Mouse (Mus musculus) activated CD4-positive, CD25-positive, alpha-beta regulatory T cell (primary cell): Measurements from ENCODE around the gene Olfr469. TPM values are rescaled to one million over a fixed set of nuclear protein-coding genes. Genes with fewer than 3 reads are reported as not detected.

ENCODE experiments used
- polyA plus RNA-seq, 2 experiments: library from polyadenylated mRNA; unstranded; fragments of 100-300 nt; shearing (Covaris generic); gene quantifications; one replicate each; pipeline ENCODE4 v1.2.1; 2017

The Olfr469 gene
- not detected for polyA plus RNA-seq

DNA sequence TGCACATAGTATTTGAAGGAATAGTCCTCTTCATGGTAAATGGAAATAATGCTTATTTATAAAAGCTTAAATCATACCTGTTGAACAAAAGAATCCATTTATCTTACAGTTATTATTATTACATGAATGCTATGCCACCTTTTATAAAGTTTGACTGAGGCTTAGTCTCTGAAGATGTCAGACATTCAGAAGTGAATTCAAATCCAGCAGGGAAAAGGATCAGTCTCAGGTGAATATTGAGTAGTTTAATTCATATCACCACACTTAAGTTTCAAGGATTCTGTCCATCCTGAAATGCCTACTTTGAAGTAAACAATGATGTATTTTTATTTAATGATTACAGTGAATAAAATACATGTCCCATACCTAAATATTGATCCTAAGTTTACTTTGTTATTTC is at the start of gene Olfr469:
Gene Olfr469 (minus strand): TSS at position 101 of the 400 bp plus-strand sequence.

DNA sequence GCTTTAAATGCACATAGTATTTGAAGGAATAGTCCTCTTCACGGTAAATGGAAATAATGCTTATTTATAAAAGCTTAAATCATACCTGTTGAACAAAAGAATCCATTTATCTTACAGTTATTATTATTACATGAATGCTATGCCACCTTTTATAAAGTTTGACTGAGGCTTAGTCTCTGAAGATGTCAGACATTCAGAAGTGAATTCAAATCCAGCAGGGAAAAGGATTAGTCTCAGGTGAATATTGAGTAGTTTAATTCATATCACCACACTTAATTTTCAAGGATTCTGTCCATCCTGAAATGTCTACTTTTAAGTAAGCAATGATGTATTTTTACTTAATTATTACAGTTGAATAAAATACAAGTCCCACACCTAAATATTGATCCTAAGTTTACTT is 22.0 kb upstream of the Olfr469 start, which contains the start of gene Olfr470:
Gene Olfr470 (minus strand): TSS at position 101 of the 400 bp plus-strand sequence.

DNA sequence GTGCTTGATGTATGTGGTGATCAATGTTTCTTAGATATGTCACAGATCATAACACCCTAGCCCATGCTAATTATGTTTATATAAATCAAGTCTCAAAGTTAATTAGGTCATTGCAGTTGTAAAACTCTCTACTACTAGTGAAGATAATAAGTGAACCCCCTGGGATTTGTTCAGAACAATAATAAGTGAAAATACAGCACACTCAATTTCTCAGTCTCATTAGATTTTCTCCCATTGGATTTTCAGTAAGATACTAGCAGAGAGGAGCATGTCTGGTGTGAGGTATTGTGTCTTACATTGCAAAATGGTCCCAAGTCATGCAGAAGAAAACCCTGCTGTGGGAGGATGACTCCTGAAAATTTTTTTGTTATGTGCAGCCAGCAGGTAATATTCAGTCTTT is 13.4 kb downstream of the Olfr469 start, which contains the start of gene Olfr467:
Gene Olfr467 (plus strand): TSS at position 301 of the 400 bp plus-strand sequence.

DNA sequence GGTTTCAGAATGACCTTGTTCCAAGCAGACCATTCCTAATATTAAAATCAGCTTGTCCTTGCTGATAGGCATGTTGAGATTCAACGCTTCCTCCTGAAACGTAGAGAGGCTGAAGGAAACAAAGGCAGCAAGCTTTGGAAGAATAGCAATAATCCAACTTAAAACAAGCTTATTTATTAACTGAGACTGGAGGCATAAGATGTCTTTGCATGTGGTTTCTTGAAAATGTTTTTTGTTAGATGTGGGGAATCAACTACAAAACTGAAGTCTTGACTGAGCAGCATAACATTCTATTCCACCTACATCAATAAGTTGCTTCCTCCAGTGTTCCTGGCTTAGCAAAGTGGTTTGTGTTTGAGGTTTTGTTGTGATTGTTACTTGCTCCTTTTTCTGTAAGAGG is 24.2 kb downstream of the Olfr469 start, which contains the start of gene Ovch2:
Gene Ovch2 (minus strand): TSS at position 101 of the 400 bp plus-strand sequence.

Other genes with a start within 250 kb of the Olfr469 start
- 1 to 10 TPM in 1 of 2 experiments, not detected in 1; 1.4 TPM for gene Ppfibp2, start 230.3 kb downstream of the Olfr469 start, polyA plus RNA-seq
- gene 5330417H12Rik, start 200.4 kb downstream of the Olfr469 start, polyA plus RNA-seq = not detected
- gene Cyb5r2, start 67.5 kb downstream of the Olfr469 start, polyA plus RNA-seq = not detected
- gene Ovch2, start 24.3 kb downstream of the Olfr469 start, polyA plus RNA-seq = not detected
- gene Olfr467, start 13.3 kb downstream of the Olfr469 start, polyA plus RNA-seq = not detected
- gene Olfr470, start 21.9 kb upstream of the Olfr469 start, polyA plus RNA-seq = not detected
- gene Olfr472, start 72.4 kb upstream of the Olfr469 start, polyA plus RNA-seq = under 1 TPM; 0.10 to 0.11 TPM
- not detected for gene Olfr473, start 104.9 kb upstream of the Olfr469 start, polyA plus RNA-seq
- gene Olfr474, start 129.1 kb upstream of the Olfr469 start, polyA plus RNA-seq = not detected
- gene Olfr476, start 139.3 kb upstream of the Olfr469 start, polyA plus RNA-seq = not detected
- not detected for gene Olfr477, start 161.2 kb upstream of the Olfr469 start, polyA plus RNA-seq
- gene Olfr478, start 208.4 kb upstream of the Olfr469 start, polyA plus RNA-seq = not detected
- not detected for gene Olfr479, start 225.2 kb upstream of the Olfr469 start, polyA plus RNA-seq
- gene Olfr480, start 241.8 kb upstream of the Olfr469 start, polyA plus RNA-seq = not detected